Mouse (Mus musculus) lung, adult 2 months (tissue): ENCODE measurements at regions not wholly inside any gene's neighbourhood (a gene's known extent, or its start where the extent isn't known, plus 50 kb on each side); places are given as distances from the start of the nearest gene placed in this dataset.

Experiments used
- CTCF ChIP-seq: fragments of 200-500 bp; IDR thresholded peaks from 2 replicates; pipeline ENCODE4 v1.5.1; 2011; ENCODE audit warnings: mild to moderate bottlenecking, low read length, control low read depth; ENCODE audit not compliant: insufficient read depth
- POLR2A ChIP-seq: fragments of 200-500 bp; IDR thresholded peaks from 2 replicates; pipeline ENCODE4 v1.6.1; 2011; ENCODE audit warnings: low read depth, mild to moderate bottlenecking, control low read depth, low read length, borderline replicate concordance; ENCODE audit errors: extremely low read depth

- TF ChIP-seq POLR2A, result no peak
- TF ChIP-seq CTCF, result no peak
Measured at GRCm38 (mm10) chr15:61304546-61304945, 381.7 kb upstream of the A1bg start.
